Mouse (Mus musculus) left cerebral cortex, postnatal 36 days (tissue): ENCODE data around the gene Fblim1. TPM values are rescaled to one million over a fixed set of nuclear protein-coding genes. Genes with fewer than 3 reads are reported as not detected.

Experiments used
- DNase-seq, 2 experiments: peaks; one replicate each; pipeline ENCODE4 v3.0.0; 2021 to 2022; ENCODE audit warnings: low spot score in 2 of 2, mixed read lengths in 1 of 2
- intact Hi-C: fragments of 180-260 bp; cut with DNase I; formaldehyde crosslinking; loops from one replicate; pipeline ENCODE4 v1.15.1; 2025
- total RNA-seq, 2 experiments: library from RNA; stranded (reverse); gene quantifications; 2 replicates each; pipeline ENCODE4 v1.2.3; 2021

The Fblim1 gene
- total RNA-seq, 2 experiments from 2014 or later, result 0.68 to 1.2 TPM

DNA sequence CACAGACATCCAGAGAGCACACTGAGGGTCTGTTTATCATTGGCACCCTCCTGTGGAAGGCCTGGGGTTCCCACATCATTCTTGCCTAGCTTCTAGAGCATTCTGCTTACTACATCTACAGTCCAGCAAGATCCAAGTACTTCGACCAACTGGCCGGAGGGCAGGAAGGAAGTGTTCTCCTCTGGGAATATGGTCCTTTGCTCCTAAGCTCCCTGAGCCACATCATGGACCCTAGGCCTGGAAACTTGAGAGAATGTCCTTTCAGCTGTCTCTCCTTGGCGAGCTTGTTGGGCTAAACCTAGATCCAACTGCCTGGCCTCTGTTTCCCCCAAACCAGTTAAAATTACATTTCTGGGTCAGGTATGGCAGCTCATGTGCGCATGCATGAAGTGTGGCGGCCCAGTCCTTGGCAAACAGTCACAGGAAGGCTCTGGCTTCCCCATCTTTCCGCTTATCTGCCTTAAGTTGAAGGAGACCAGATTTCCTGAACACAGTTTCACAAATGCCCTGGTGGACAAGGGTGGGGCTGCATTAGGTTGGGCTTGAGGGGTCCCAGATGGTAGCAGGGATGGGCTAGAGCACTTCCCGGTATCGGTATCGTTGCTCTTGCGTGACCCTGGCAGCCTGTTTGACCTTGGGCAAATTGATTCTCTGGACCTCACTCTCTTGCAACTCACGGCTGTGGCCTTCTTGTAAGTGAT, 3.2 kb downstream of the Fblim1 start:
- DNase-seq, result no peak

DNA sequence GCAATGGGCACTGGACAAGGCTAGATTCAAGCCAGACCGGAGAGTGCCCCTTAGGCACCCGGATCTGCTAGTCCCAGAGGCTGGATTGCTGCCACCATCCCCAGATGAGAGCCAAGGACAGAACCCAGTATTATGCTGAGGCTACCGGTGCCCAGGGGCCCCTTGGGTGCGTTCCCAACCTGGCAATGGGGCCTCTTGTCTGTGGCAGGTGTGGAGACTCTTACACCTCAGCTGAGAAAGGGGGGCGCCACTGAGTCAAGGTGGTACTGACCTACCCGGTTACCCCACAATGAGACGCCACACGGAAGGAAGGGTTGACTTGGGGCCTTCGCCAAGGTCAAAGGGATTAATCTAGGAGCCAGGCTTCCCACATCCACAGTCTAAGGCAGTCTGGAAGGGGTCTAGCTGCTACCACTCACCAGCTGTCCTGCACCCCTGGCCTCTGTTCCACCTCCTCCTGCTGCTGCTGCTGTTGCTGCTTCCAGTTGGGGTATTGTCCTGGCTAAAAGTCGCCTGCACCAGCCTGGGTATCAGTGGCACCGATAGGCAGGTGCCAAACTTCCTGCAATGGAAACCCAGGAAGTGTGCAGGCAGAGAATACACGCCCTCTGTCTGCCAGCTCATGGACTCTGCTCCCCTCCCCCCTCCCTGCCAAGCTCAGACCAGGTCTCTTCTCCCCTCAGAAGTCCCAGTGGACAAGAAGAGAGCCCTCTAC, 4.6 kb downstream of the Fblim1 start:
- intact Hi-C loops, result no loop called here
- DNase-seq, result no peak

More for the DNA sequence above, 3.2 kb downstream of the Fblim1 start:
- intact Hi-C loops, result no loop called here

DNA sequence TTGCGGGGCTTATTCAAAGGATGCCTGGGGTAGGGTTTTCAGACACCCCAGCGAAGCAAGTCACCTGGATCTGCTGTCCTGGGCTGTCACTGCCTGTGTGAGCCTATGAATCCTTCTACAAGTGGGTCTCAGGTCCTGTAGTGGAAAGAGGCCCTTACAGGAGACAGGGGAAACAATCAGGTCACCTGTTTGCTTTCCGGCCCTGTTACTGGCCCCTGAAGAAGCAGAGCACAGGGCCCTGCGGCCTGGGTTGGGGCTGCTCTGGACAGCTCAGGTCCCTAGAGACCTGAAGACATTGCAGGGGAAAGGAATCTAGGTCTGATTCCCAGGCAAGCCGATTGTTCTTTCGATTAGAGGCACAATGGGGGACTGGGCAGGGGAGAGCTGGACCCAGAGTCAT, 5.5 kb downstream of the Fblim1 start:
- intact Hi-C loops, result no loop called here
- DNase-seq, result no peak

DNA sequence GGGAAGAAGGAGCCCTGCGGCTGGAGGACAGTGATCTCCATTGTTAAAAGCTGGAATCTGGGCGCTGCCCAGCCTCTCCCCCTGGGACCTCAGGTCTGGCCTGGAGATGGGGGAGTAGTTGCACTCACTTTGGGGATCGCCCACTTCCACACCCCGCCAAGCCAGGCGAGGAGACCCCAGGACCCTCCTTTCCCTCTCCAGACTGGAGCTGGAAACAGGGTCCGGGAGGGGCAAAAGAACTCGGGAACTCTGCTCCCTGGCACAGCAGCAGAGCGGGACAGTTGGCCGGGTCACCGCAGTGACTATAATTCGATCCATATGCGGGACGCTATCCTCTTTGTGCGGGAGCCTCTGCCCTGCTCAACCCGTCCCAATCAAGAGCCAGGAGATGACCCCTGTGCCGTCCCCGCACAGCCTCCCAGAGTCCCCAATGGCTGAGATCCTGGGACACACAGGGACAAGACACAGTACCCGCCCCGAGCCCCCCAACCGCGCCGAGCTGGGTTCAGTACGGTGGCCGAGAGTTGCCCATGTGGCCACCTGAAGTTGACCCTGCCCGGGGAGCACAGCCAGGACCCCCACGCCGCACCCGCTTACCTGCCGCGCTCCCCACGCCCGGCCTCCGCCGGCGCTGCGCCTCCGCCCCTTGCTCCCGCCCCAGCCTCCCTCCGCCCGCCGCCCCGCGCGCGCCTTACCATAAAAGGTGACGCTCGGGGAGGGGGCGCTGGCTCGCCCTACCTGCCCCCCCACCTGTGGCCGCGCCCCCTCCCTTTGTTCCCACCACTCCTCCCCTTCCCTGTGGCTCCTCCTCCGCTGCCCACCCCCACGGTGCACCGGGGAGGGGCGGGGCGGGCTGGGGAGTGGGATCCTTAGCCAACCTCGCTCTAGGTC, 6.4 kb downstream of the Fblim1 start:
- intact Hi-C loops, result no loop called here
- DNase-seq, result no peak

DNA sequence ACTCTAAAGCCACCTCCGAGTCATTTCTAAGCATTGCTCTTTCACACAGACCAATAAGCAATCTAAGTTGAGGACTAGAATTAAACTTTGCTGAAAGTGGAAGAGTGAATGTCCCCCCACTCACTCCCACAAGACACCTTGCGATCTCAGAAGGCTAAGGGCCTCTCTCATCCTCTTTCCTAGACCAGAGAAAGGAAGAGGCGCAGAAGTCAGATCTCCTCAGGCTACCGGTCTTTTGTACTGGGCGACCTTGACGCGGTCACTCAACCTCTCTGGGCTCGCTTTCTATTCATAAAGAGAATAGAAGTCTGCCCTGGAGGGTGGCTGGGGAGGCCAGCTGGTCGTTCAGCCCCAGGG, 7.0 kb downstream of the Fblim1 start:
- DNase-seq, result no peak
- intact Hi-C loops, result no loop called here

DNA sequence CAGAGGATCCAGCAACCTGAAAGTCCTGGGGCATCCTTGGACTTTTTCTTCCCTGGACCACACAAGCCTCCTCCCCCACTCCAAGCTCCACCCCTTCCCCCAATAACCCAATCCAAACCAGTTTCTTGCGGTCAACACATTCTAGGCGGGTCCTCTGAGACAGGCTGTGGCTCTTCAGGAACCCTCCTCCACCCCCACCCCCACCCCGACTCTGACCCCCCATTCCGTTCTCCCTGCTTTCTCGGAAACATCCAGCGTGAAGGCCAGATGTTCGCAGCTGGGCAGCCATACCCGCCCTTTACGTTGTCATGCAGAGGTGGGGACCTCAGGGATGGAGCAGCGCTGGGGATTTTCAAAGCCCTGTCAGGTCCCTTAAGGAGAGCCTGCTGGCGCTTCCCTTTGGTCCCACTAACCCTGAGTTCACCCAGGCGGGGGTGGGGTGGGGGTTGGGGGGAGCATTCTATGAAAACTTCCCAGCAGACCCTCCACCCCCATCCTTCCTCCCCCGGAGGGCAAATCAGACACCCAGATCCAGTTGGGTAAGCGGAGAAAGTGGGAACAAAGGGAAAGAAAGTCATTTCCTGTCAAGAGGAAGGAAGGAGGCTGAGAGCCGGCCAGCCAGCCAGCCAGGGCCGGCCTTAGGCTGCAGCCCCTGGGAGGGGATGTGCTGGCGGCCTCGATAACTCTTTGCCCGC, 7.5 kb downstream of the Fblim1 start:
- DNase-seq, result no peak
- intact Hi-C loops, result no loop called here

DNA sequence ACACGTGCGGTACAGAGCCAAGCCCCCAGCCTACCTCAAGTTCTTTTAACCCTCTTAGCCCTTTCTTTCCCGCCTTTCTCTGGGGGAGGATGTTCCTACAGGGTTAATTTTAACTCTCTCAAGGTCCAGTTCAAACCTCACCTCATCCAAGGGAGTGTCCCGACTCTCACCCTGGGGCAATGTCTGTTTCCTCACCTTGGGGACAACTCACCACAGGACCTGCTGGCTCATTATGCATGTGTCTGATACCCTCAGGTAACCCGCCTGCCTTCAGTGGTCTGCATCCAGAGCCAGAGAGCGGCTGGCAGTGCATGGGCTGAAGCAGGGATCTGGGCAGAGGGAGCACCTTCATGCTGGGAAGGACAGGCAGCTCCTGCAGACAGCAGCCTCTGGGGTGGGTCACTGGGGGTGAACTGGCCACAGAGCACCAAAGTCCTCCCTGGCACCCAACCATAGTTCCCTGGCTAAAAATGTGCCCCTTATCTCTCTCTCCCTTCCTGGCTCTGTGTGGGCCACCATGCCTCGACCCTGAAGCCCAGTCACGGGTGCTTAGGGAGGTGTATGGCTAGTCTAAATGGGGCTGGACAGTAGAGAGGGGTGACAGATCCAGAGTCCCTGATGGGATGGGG, 9.1 kb downstream of the Fblim1 start:
- DNase-seq, result no peak
- intact Hi-C loops, result no loop called here

DNA sequence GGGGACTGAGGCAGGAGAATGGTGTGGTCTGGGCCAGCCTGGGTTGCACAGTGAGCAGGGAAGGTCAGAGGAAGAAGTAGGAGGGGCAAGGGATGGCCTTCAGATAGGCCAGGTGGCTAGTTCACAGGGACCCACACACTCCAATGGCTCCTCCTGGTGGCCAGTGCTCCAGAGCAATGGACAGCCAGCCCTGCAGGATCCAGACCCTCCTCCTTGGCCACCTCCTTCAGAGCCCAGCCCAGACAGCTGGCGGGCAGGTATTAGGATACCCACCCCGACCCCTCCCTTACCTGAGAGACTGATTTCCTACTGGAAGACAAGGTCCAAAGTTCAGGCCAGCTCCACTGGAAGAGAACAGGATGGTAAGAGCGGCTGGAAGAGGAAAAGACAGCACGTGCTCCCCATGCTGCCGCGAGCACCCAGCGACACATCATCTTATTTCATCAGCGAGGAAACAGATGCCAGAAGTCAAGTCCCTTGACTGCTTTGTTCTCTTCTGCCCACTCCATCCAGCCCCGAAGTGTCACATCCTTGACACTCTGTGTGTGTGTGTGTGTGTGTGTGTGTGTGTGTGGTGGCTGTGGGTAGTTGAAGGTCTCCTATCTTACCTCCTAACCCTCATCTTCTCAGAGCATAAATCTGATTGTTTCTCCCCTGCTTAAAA, 10.2 kb downstream of the Fblim1 start:
- intact Hi-C loops, result no loop called here
- no peak for DNase-seq

DNA sequence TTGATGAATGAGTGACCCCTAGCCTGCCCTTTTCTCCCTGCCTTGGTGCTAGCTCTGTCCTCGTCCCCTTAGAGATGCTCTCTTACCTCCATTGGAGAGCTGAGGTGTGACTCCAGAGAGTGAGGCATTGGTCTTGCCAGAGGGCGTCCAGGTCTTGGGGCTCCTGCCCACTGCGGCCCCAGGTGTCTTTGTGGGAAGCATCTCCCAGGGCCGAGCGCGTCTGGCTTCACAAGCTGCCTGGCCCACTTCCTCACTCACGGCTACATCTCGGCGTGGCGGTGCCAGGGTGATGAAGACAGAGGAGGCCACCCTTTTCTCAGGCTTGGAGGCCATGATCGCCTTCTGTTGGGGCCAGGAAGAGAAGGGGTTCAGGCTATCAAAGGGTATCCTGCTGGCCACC, 10.8 kb downstream of the Fblim1 start:
- DNase-seq, result no peak
- intact Hi-C loops, result no loop called here

DNA sequence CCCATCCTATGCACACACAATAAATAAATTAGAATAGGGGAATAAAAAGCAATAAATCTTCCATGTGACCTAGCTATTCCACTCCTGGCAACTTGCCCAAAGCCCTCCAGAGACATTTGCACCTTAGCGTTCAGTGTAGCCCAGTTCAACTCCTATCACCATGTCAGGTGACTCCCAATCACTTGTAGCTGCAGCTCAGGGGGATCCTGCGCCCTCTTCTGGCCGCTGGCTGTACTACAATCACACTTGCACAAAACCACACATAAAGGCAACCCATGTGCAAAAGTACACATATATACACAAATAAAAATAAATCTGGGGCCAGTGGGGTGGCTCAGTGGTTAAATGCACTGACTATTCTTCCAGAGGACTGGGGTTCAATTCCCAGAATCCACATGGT, 14.3 kb downstream of the Fblim1 start:
- no peak for DNase-seq
- intact Hi-C loops, result no loop called here

DNA sequence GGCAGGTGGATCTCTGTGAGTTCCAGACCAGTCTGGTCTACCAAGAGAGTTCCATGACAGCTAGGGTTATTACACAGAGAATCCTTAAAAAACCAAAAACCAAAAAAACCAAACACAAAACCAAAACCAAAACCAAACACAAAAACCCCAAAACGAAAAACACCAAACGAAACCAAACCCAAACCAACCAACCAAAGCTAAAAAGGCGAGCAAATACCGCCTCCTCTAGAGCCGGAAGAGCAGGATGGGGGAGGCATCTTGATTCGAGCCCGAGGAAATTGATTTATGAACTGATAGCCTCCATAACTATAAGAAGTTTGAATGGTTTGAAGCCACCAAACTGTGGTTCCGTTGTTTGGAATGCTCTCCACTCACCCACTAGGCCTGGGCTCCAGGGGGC, 22.0 kb downstream of the Fblim1 start:
- intact Hi-C loops, result no loop called here
- DNase-seq, result no peak

DNA sequence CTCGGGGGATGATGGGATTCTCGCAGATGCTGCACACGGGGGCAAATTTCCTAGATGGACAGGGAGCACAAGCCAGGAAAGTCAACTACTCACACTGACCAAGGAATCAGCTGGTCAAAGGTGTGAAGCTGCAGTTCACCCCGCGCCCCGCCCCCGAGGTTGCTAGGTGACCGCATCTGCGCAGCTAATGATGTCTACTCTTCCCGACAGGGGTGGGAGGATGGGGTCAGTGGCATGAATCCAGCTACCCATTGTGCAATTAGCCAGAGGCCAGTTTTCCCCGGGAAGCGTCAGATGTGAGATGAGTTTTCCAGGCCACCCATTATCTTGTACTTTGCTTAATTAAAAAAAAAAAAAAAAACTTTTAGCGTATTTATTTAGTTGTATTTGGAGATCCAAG, 24.8 kb downstream of the Fblim1 start:
- intact Hi-C loops, result no loop called here
- DNase-seq, result no peak

DNA sequence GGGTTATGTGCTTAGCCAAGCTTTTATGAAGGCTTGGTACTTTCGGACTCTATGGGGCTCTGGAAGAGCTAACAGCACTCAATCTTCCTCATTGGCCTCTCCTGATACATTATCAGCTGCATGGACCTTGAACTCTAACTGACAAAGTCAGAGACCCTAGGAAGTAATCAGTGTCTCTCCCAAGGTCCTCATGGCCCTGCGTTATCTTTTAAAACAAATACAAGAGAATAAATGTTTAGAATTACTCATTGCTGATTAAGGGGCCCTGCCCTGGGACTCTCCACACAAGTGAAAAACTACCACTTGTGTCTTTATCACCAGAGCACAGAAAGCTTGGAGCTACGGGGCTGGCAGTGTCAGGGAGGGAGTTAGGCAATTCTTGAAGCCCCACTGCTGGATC, 27.1 kb downstream of the Fblim1 start:
- intact Hi-C loops, result loop anchor here (5.0 kb wide), 1 partner anchor 307 kb away; no protein-coding TSS in a partner anchor
- DNase-seq, result no peak

DNA sequence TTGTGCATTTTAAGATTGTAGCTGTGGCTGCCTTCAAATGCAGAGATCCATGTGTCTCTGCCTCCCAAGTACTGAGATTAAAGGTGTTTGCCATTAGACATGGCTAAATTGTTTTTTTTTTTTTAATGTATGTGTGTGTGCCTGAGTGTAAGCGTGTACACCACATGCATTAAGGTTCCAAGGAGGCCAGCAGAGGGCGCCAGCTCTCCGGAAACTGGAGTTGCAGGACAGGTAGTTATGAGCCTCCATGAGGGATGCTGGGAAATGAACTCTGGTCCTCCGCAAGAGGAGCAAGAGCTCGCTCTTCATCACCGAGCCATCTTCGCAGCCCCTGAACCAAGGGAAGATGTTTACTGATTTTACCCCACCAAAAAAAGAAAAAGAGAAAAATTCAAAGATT, 29.0 kb downstream of the Fblim1 start:
- DNase-seq, result no peak
- intact Hi-C loops, result loop anchor here (5.0 kb wide), 1 partner anchor 305 kb away; no protein-coding TSS in a partner anchor

DNA sequence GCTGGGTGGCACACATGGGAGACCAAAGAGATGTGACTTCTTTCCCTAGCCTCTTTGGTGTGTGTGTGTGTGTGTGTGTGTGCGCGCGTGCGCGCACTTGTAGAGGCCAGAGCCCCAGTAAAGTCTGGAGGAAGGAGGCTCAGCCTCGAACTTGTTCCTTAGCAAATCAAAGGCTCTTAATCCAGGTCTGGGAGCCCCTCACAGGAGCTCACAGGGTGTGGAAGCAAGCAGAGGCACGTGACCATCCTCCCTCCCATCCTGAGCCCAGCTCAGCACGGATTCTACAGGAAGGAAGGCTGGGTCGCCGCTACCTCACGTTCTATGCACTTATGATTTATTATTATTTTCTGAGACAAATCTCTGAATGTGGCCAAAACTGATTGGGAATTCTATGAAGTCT, 29.5 kb downstream of the Fblim1 start:
- DNase-seq, result no peak
- intact Hi-C loops, result loop anchor here (5.0 kb wide), 1 partner anchor 304 kb away; no protein-coding TSS in a partner anchor

DNA sequence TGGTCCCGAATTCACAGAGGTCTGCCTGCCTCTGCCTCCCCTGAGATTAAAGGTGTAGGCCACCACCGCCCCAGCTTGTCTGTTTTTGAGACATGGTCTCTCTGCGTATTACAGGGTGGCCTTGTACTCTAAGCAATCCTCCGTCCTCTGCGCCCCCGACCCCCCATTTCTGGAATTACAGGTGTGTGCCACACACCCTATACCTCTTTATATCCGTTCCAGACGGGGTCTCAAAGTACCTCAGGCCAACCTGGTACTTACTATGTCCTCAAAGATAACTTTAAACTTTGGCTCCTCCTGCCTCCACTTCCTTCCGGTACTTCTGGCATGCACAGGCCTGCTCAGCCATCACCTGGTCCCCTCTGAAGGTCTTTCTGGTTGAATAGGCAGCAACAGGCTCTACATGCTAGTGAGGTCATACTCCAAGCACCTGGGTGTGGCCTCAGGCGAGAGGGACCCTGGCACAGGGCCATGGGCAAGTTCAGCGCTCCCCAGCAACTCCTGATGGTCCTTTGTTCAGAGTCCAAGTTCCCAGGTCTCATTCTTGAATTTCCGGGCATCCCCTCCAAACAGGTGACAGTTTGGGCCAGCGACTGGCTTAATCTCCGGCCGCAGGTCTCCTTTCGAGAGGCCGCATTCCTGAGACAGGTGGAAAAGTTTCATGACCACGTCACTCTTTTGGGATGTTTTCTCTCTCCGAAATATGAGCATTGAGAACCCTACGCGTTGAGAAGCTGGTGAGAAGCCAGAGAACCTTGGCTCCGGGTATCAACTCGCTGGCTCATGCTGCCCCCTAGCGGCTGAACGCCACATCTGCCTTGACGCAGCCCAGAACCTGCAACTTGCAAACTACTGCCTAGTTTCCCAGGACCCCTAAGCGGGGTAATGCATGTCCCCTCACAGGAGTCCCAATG, 30.9 kb downstream of the Fblim1 start:
- DNase-seq, result peak; percentile 69 to 80
- intact Hi-C loops, result loop anchor here (2.0 to 5.0 kb wide), 3 partner anchors 170 to 303 kb away; no protein-coding TSS in a partner anchor

DNA sequence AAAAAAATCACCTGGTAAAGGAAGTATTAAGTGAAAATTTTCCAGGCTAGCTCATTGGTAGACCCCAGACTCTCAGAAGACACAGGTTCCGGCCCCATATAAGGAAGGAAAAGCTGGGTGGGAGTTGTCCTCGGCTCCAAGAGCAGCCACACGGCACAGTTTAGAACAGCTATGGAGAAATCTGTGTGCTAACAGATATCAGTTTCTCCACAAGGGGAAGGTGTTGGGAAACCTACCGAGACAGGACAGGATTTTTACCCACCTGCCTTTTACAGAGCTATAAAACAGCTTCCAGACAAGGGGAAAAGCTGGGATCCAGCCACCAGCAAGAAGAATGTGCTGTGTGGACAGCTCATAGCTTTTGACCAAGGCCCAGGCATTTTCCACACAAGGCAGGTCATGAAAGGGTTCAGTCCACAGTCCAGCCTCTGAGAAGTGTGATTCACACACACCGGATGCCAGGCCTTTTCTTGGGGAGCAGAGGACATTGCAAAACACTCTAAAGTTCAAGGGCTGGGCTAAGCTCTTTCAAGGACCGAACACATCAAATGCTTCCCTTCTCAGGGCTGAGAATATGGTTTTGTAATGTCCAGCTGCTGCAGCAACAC, 32.4 kb downstream of the Fblim1 start:
- intact Hi-C loops, result no loop called here
- DNase-seq, result no peak
